Mouse (Mus musculus) layer of hippocampus, postnatal 25 days (tissue): ENCODE measurements around the gene Riiad1. TPM values are rescaled to one million over a fixed set of nuclear protein-coding genes. Genes with fewer than 3 reads are reported as not detected.

Experiments
- DNase-seq, 2 experiments: peaks; one replicate each; pipeline ENCODE4 v3.0.0; 2022; ENCODE audit warnings: mixed read lengths in 2 of 2, low spot score in 1 of 2; ENCODE audit errors: extremely low spot score in 1 of 2
- total RNA-seq, 2 experiments: library from RNA; stranded (reverse); gene quantifications; 2 replicates each; pipeline ENCODE4 v1.2.3; 2021

Riiad1 gene
- 1 to 10 TPM; 5.8 to 6.9 TPM for total RNA-seq

DNA sequence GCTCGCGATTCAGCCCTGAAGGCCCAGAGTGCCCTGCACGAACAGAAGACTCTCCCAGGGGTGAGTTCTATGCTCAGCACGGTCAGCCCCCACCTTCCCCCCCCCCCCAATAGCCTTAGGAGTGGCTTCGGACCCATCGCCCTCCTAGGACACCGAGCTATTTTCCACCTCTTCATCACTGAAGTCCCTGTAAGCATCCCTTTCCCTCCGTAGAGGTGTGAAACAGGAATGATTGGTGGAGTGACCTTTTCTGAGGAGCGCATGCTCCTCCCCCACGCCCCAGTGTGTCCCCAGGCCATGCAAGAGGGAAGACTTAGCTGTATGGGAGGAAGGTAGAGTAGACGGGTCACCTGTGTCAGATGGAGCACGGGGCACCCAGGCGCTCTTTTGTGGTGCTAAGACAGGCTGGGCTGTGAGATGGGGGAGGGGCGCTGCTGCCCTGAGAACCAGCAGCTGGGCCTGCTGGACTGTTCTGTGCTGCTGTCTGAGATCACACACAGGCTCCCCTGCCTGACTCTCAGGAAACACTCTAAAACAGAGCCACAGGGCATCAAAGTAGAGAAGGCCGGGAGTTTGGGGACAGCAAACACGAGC, at the start of gene Riiad1:
Gene Riiad1 (minus strand): TSS at position 51 of the 594 bp plus-strand sequence.
- DNase-seq = no peak

GRCm38 (mm10) chr3:94526731-94527130, 46.6 kb upstream of the Riiad1 start:
- DNase-seq = no peak

DNA sequence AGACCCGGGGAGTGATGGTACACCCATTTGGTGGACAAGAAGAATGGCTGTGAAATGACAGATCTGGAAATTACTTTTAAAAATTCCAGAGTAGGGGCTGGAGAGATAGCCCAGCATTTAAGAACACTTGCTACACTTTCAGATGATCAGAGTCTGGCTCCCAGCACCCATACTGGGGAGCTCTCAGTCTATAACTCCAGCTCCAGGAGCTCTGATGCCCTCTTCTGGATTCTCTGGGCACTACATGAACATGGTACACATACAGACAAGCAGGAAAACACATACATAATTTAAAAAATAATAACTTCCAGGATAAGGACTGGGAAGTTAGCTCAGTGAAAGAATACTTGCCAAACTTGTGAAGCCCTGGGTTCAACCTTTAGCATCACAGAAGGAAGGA, 26.5 kb upstream of the Riiad1 start:
- no peak for DNase-seq

- DNase-seq = peak; percentile 12 to 33
Observed at GRCm38 (mm10) chr3:94502243-94502642, 22.1 kb upstream of the Riiad1 start.

DNA sequence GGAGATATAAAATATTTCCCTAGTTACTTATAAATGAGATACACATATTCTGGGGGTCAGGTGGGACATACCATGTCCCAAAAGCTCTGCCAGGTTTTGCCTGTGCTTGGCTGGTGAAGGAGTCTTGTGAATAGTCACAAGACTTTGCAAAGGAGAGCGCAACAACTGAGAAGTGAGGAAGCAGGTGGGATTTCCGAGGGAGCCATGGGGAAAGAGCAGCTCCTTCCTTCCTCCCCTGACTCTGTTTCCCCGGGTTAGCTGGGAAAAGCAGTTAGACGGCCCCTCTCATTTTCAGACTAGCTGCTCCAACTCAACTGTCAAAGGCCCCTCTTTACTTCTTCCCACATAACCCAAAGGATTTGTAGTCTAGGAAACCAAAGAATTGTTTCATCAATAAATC, 17.0 kb upstream of the Riiad1 start:
- no peak for DNase-seq

- peak; percentile 24 to 33 for DNase-seq
Observed at GRCm38 (mm10) chr3:94487581-94487980, 7.4 kb upstream of the Riiad1 start.

- peak in 1 of 2 experiments; percentile 53 for DNase-seq
Observed at GRCm38 (mm10) chr3:94485922-94486321, 5.8 kb upstream of the Riiad1 start.

- peak; percentile 85 to 87 for DNase-seq
Observed at GRCm38 (mm10) chr3:94483790-94484439, 3.8 kb upstream of the Riiad1 start.

- no peak for DNase-seq
Observed at GRCm38 (mm10) chr3:94482764-94483385, 2.7 kb upstream of the Riiad1 start.

GRCm38 (mm10) chr3:94481429-94481828, 1.3 kb upstream of the Riiad1 start:
- DNase-seq = no peak

GRCm38 (mm10) chr3:94479564-94479963, 577 bp downstream of the Riiad1 start:
- no peak for DNase-seq

GRCm38 (mm10) chr3:94478591-94479169, 1.5 kb downstream of the Riiad1 start:
- no peak for DNase-seq

GRCm38 (mm10) chr3:94477981-94478422, 2.1 kb downstream of the Riiad1 start, which contains the start of gene Celf3:
TSS of gene Celf3 (plus strand) at chr3:94478295.
- peak; percentile 39 to 69 for DNase-seq

- no peak for DNase-seq
Observed at GRCm38 (mm10) chr3:94477444-94477843, 2.7 kb downstream of the Riiad1 start.

- DNase-seq = no peak
Observed at GRCm38 (mm10) chr3:94476301-94477035, 3.7 kb downstream of the Riiad1 start.

GRCm38 (mm10) chr3:94473567-94474232, 6.4 kb downstream of the Riiad1 start:
- no peak for DNase-seq

DNA sequence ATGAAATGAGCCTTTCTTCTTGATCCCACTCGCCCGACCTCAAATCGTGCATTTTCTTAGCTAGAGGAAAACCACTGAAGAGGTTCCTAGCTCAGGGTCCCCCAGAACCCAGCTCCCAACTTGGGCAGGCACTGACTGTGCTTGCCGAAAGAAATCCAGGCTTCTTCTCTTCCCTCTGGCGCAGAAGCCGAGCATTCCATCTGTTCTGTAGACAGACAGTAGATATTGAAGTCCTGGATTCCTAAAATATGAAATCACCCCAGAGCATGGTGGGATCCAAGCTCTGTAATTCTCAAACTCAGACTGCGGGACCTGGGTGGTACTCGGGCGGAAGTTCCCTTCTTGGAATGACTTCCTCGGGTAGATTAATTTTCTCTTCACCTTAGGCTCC, 7.0 kb downstream of the Riiad1 start:
- no peak for DNase-seq

- no peak for DNase-seq
Observed at GRCm38 (mm10) chr3:94472447-94473114, 7.6 kb downstream of the Riiad1 start.

- DNase-seq = no peak
Observed at GRCm38 (mm10) chr3:94468931-94469330, 11.2 kb downstream of the Riiad1 start.
